Mouse (Mus musculus) neural tube, embryonic 10.5 days (tissue): ENCODE measurements around the gene Ftl1.
A peak's percentile ranks its signal among the peaks of the same experiment; 100 is the strongest.
"Not testable (repeated sequence)": the region's sequence is repeated elsewhere in the genome, so short reads cannot be mapped to it uniquely, and the experiment has no call there.

Experiments used
- DNase-seq: peaks from one replicate; pipeline ENCODE4 v3.0.0-alpha.2; 2017; ENCODE audit warnings: low spot score; ENCODE audit errors: extremely low spot score

Ftl1 gene

DNA sequence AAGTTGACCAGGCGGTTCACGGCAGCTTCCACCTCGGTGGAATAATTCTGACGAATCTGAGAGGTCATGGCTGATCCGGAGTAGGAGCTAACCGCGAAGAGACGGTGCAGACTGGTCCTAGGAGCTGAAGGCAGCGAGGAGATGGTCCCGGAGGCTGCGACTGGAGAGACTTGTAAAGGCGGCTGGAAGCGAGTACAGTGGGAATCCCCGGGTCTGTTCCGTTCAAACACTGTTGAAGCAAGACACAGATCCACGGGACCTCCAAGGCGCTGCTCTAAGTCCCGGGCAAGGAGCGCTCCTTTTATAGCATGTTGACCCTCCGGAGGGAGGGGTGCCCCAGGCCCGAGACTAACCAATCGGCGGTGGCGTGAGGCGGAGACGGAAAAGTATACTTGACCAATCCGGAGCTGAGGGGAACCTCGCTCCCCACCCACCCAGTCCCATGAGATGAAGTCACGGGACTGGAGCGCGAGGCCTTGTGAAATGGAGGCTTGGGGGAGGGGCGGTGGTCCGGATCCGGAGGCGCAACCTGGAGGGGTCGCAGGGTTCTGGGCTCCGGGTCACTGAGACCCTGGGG is at the start of gene Ftl1:
Gene Ftl1, minus strand, starts transcription at position 321 of the 577 bp plus-strand sequence.
- peak; percentile 97 for DNase-seq

GRCm38 (mm10) chr7:45509181-45509882 is 49.6 kb upstream of the Ftl1 start:
- DNase-seq = no peak

GRCm38 (mm10) chr7:45508561-45508960 is 48.9 kb upstream of the Ftl1 start:
- no peak for DNase-seq

DNA sequence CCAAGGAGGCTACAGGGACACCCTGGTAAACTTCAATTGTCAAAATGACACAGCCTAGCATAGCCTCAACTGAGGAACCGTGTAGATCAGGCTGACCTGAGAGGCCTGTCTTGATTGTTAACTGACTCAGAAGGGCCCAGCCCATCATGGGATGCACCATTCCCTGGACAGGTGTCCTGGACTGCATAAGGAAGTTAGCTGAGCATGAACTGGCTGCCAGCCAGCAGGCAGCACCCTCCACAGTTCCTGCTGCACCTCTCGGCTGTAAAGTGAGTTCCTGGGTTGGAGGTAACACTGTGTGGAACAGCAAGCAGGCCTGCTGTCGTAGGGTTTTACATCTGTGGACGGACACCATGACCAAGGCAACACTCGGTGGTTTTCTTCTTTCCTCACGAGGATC is 47.9 kb upstream of the Ftl1 start:
- no peak for DNase-seq

GRCm38 (mm10) chr7:45498427-45498826 is 38.7 kb upstream of the Ftl1 start:
- DNase-seq = no peak

GRCm38 (mm10) chr7:45494548-45494947 is 34.9 kb upstream of the Ftl1 start:
- DNase-seq = no peak

DNA sequence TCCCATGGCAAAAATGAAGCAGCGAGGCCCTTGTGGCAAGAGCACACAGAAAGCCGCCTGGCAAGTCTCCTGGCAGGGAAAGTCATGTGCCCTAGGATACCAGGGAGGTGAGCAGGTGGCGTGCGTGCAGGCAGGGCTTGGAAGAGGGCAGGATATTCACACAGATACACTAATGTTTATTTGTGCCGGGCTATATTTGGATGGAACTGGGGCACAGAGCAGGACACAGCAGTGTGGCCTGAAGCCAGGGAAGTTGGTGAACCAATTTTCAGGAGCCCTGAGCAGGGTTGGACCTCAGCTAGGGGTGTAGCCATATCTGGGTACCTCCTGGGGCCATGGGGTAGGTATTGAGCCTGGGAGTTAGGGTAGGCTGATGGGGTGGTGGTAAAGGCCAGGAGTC is 33.3 kb upstream of the Ftl1 start:
- no peak for DNase-seq

GRCm38 (mm10) chr7:45492225-45492844 is 32.7 kb upstream of the Ftl1 start:
- DNase-seq = no peak

GRCm38 (mm10) chr7:45491264-45491663 is 31.6 kb upstream of the Ftl1 start:
- DNase-seq = no peak

DNA sequence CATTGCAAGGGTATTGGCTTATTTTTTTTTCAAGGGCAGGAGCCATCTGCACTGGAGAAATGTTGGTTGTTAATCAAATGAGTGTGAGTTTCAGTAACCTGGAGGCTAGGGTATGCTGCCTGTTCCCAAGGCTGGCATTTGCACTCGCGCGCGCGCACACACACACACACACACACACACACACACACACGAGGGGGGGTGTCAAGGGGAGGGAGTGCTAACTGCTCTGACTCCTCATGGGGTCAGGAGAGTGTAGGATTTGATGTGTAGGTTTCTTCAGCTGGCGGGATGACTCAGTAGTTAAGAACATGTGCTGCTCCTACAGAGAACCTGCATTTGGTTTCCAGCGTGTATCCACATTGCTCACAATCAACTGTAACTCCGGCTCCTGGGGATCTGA is 31.1 kb upstream of the Ftl1 start:
- DNase-seq = peak; percentile 51

GRCm38 (mm10) chr7:45489578-45489977 is 29.9 kb upstream of the Ftl1 start:
- DNase-seq = no peak

DNA sequence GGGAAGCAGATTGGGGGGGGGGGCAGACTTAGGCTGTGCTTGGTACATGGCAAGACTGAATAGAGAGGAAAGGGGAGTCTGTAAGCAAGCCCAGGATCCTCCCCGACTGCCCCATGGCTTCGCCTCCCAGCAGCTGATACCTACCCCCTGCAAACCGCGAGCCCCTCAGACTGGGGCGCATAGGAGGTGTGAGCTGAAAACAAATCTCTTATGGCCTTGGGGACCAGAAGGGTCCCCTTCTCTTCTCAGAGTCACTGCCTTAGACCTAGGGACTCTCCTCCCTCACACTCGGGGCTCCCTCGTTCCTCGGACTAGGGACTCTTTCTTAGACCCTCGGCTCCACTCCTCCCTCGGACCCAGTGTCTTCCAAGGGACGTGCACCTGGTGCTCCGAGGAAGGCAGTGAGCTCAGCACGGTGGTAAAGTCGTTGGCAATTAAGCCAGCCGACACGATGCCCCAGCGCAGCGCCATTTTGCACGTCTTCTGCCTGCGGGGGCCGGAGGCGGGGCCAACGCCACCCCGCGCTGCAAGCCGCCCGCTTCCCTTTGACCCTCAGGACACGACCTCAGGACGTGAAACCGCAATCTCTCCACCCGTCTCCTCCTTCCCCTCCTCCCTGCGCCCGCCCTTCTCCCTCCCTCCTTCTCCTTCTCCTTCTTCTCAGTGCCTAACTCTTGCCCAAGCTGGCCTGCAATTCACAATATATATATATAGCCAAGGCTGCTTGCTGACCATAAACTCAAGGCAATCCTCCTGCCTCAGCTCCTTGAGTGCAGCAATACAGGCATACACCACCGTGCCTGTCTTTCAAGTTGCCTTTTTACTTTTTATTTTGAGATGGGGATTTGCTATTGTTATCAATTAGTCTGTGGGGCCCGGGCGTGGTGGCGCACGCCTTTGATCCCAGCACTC is 28.9 kb upstream of the Ftl1 start, which contains the start of gene Dhdh:
Gene Dhdh, minus strand, starts transcription at position 513 of the 912 bp plus-strand sequence.
- peak; percentile 71 for DNase-seq

- peak; percentile 50 for DNase-seq
Observed at GRCm38 (mm10) chr7:45487861-45488292, 28.2 kb upstream of the Ftl1 start.

- no peak for DNase-seq
Observed at GRCm38 (mm10) chr7:45486761-45487415, 27.2 kb upstream of the Ftl1 start, which contains the start of gene Gm45808. Gm45808 (minus strand) TSS chr7:45486811.

- DNase-seq = no peak
Observed at GRCm38 (mm10) chr7:45486158-45486557, 26.5 kb upstream of the Ftl1 start.

- not testable (repeated sequence) for DNase-seq
Observed at GRCm38 (mm10) chr7:45484985-45485384, 25.3 kb upstream of the Ftl1 start.

DNA sequence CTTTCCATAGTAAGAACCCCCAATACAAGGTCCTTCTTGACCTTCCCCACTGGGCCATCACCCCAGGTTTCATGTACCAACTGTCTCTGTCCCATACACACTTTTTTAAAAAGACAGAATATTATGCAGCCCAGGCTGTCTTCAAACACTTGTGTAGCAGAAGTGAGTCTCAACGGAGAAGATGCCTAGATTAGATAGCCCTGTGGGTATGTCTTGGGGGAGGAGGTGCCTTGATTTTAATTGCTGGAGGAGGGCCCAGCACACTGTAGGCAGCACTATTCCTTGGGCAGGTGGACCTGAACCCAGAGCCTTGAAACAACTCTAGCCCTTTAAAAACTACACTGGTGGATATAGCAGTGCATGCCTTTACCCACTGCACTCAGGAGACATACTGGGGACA is 22.5 kb upstream of the Ftl1 start:
- DNase-seq = no peak

DNA sequence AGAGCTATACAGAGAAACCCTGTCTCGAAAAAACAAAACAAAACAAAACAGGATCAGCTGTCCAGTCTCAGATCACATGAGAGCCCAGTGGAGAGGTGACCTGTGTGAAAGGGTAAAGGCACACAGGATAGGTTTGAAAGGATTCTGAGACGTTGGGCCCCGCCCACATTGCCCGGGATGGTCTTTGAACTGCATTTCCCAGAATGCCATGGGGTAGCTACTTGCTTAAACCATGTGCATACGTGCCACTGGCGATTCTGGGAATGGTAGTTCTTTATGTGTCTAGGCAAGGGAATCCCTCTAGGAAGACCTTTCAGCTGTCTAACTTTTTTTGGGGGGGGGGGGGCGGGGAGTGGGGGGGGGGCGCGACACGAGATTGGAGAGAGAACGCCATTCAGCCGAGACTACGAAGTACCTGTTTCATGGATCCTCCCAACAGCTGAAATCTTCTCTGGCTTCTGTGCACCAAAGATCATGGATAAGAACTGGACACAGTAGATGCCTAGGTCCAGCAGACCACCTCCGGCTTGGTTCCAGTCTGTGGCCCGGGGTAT is 21.8 kb upstream of the Ftl1 start, which contains the start of gene Tulp2:
Gene Tulp2, plus strand, starts transcription at position 504 of the 554 bp plus-strand sequence.
- DNase-seq = peak; percentile 36

DNA sequence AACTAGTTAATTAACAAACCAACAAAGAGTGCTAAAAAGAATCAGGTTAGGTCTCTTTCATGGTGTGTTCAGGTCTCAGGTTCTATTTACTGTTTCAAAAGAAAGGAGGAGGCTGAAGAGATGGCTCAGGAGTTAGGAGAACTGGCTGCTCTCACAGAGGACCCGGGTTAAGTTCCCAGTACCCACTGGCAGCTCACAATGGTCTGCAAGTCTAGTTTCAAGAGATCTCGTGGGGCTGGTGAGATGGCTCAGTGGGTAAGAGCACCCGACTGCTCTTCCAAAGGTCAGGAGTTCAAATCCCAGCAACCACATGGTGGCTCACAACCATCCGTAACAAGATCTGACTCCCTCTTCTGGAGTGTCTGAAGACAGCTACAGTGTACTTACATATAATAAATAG is 20.6 kb upstream of the Ftl1 start:
- DNase-seq = not testable (repeated sequence)

GRCm38 (mm10) chr7:45478774-45479173 is 19.1 kb upstream of the Ftl1 start:
- no peak for DNase-seq
